ENCODE assay signal across 8 mouse cellular contexts in genomic region chr5:114091057-114091807, GRCm38 (mm10). TPM values are rescaled to one million over a fixed set of nuclear protein-coding genes. Genes with fewer than 3 reads are reported as not detected.
A peak's percentile ranks its signal among the peaks of the same experiment; 100 is the strongest.
DNase-seq lines count a peak whose midpoint lies in the region; ATAC-seq lines count a peak whose summit lies in the region.

TSS of gene Svop (minus strand) at chr5:114091570.

- H3K4me2 ChIP-seq in hindbrain, embryonic 11.5 days (replicated peaks; ENCODE audit: low read depth, low read length): peak within 1 kb of the TSS; percentile 56
- H3K4me2 ChIP-seq in lung, embryonic 16.5 days (ENCODE audit: low read depth, low read length): peak within 1 kb of the TSS; percentile 27; the same call in 1 of the 2 replicates

- peak; percentile 80 for DNase-seq in MN1 (ENCODE audit: low spot score)
- DNase-seq in cerebellum, adult 8-10 months: peak; percentile 85
- DNase-seq in hindbrain, embryonic 11.5 days (ENCODE audit: low spot score): peak; percentile 84
- DNase-seq in layer of hippocampus, adult 9-11 months: peak; percentile 78
- DNase-seq in ovary, postnatal 14 days (ENCODE audit: low spot score): peak; percentile 74
- DNase-seq in urinary bladder, adult 18-20 months (ENCODE audit: low spot score in 2 of 2): peak; percentile 30 to 60

- no peaks in the 10 kb centered on the region for H3K9me3 ChIP-seq in hindbrain, embryonic 11.5 days (ENCODE audit: control insufficient read depth, low read length)
- H3K9me3 ChIP-seq in lung, embryonic 16.5 days (ENCODE audit: control insufficient read depth, low read length): no peaks in the 10 kb centered on the region

- peak within 1 kb of the TSS; percentile 75 for H3K27ac ChIP-seq in hindbrain, embryonic 11.5 days (ENCODE audit: low read depth, low read length)
- H3K27ac ChIP-seq in lung, embryonic 16.5 days (ENCODE audit: low read length): no peak within 1 kb of the TSS

- 3% methylated on average over 40 of the region's 40 CpGs for WGBS in hindbrain, embryonic 11.5 days
- 2% methylated on average over 39 of the region's 40 CpGs for WGBS in lung, embryonic 16.5 days

- H3K27me3 ChIP-seq in hindbrain, embryonic 11.5 days (ENCODE audit: control insufficient read depth, insufficient read depth, low read length): no peaks in the 10 kb centered on the region; the same call in 1 of the 2 replicates
- H3K27me3 ChIP-seq in lung, embryonic 16.5 days (ENCODE audit: control insufficient read depth, insufficient read depth, low read depth, low read length): no peaks in the 10 kb centered on the region

- no peaks in the 10 kb centered on the region for H3K36me3 ChIP-seq in hindbrain, embryonic 11.5 days (ENCODE audit: control insufficient read depth, insufficient read depth, low read length)
- no peaks in the 10 kb centered on the region for H3K36me3 ChIP-seq in lung, embryonic 16.5 days (ENCODE audit: control insufficient read depth, insufficient read depth, low read length)

- ATAC-seq in frontal cortex, adult (ENCODE audit: low TSS enrichment): peak; percentile 74
- peak; percentile 73; the same call in 1 of the 2 replicates for ATAC-seq in hindbrain, embryonic 11.5 days (ENCODE audit: low FRiP score)
- peak; percentile 64; the same call in 1 of the 2 replicates for ATAC-seq in lung, embryonic 16.5 days (ENCODE audit: low read depth)

- peaks cover 2% of the 10 kb centered on the region; the same call in 1 of the 2 replicates for H3K4me1 ChIP-seq in hindbrain, embryonic 11.5 days (replicated peaks; ENCODE audit: control insufficient read depth, insufficient read depth, low read length)
- H3K4me1 ChIP-seq in lung, embryonic 16.5 days (replicated peaks; ENCODE audit: control insufficient read depth, insufficient read depth, low read length): no peaks in the 10 kb centered on the region

- peak within 1 kb of the TSS; percentile 52 for H3K4me3 ChIP-seq in hindbrain, embryonic 11.5 days (ENCODE audit: low read depth, low read length)
- no peak within 1 kb of the TSS for H3K4me3 ChIP-seq in lung, embryonic 16.5 days (ENCODE audit: low read length)

- H3K9ac ChIP-seq in hindbrain, embryonic 11.5 days (ENCODE audit: low read depth, low read length): peak within 1 kb of the TSS; percentile 76
- H3K9ac ChIP-seq in lung, embryonic 16.5 days (ENCODE audit: low read length): no peak within 1 kb of the TSS

RNA-seq across cellular contexts. Expression of gene Svop, which starts in this region (rescaled TPM):
- 26.7 and 29.6 TPM in 2 replicates for polyA plus RNA-seq in hindbrain, embryonic 11.5 days (2014; fragmentation: Nextera tagmentation; extraction: Ambion mirVana)
- 0.30 and 0.41 TPM in 2 replicates for polyA plus RNA-seq in lung, embryonic 16.5 days (2015; fragmentation: Nextera tagmentation; extraction: Ambion mirVana)

Comparison
In these comparisons a context has a peak if more than half of its experiments do, and no peak if none do; other contexts are left out.
1. RNA of gene Svop (polyA plus RNA-seq): 26.7 to 29.6 TPM in hindbrain, embryonic 11.5 days; 0.30 to 0.41 TPM in lung, embryonic 16.5 days; every median in the first group is over 10 times any median in the second.
2. Peak in ATAC-seq and H3K4me2 ChIP-seq in lung, embryonic 16.5 days; RNA of the gene not detected or under 1 TPM.
3. Peak in every context shown above with its lines, with median percentiles within 50 percentile points of each other: DNase-seq and ATAC-seq.